Mouse (Mus musculus) thymus, adult 2 months (tissue): ENCODE data around the gene Gm8773. TPM values are rescaled to one million over a fixed set of nuclear protein-coding genes. Genes with fewer than 3 reads are reported as not detected.
A peak's percentile ranks its signal among the peaks of the same experiment; 100 is the strongest.

Experiments
- DNase-seq: peaks from one replicate; pipeline ENCODE4 v3.0.0; 2021
- H3K27ac ChIP-seq: fragments of 200-500 bp; 2 replicates; pipeline ENCODE4 v1.5.1; 2012; ENCODE audit warnings: low read length, control low read depth; ENCODE audit not compliant: control insufficient read depth, insufficient read depth
- H3K27me3 ChIP-seq: fragments of 200-500 bp; 2 replicates; pipeline ENCODE4 v1.6.1; 2012; ENCODE audit warnings: mild to moderate bottlenecking, low read length, moderate library complexity, mixed read lengths; ENCODE audit not compliant: control insufficient read depth, insufficient read depth
- H3K36me3 ChIP-seq: fragments of 200-500 bp; 2 replicates; pipeline ENCODE4 v1.6.1; 2012; ENCODE audit warnings: mild to moderate bottlenecking, low read length, moderate library complexity; ENCODE audit not compliant: control insufficient read depth, insufficient read depth
- H3K4me1 ChIP-seq: fragments of 200-500 bp; replicated peaks from 2 replicates; pipeline ENCODE4 v1.6.1; 2012; ENCODE audit warnings: low read length; ENCODE audit not compliant: control insufficient read depth, insufficient read depth
- H3K4me3 ChIP-seq: fragments of 200-500 bp; 2 replicates; pipeline ENCODE4 v1.5.1; 2012; ENCODE audit warnings: mild to moderate bottlenecking, low read length, control low read depth, moderate library complexity; ENCODE audit not compliant: control insufficient read depth, insufficient read depth
- CTCF ChIP-seq: fragments of 200-500 bp; IDR thresholded peaks from 2 replicates; pipeline ENCODE4 v1.5.1; 2012; ENCODE audit warnings: mild to moderate bottlenecking, control low read depth, low read length, moderate library complexity, borderline replicate concordance; ENCODE audit not compliant: control insufficient read depth, poor library complexity, insufficient read depth; ENCODE audit errors: extremely low read depth
- POLR2A ChIP-seq: fragments of 200-500 bp; IDR thresholded peaks from 2 replicates; pipeline ENCODE4 v1.6.1; 2012; ENCODE audit warnings: mild to moderate bottlenecking, low read length, control low read depth, moderate library complexity; ENCODE audit not compliant: control insufficient read depth, poor library complexity, insufficient read depth; ENCODE audit errors: extremely low read depth
- WGBS: fragments of 180-500 bp; shearing (Covaris S2); methylation state at CpG from one replicate; pipeline ENCODE4 v1.1.7; 2018; 5-methylcytosine and 5-hydroxymethylcytosine counted together
- polyA plus RNA-seq: library from polyadenylated mRNA; depleted of rRNA; stranded (reverse); fragments of >200 nt; gene quantifications from 2 replicates; pipeline ENCODE4 v1.2.3, GENCODE M21; 2012

The Gm8773 gene
- polyA plus RNA-seq, 1 experiment = 0.39 TPM

- H3K4me3 ChIP-seq = peak overlapping the region; percentile 96
- H3K27ac ChIP-seq = no peak overlapping the region
- H3K27me3 ChIP-seq = no peaks in the 10 kb centered on the region
- no peak for DNase-seq
- 50% methylated on average over 8 of the region's 8 CpGs for WGBS
- TF ChIP-seq POLR2A = no peak
- no peak for TF ChIP-seq CTCF
- 0 out of 2 replicates have a peak, but pooled peaks cover 4% of the 10 kb centered on the region for H3K4me1 ChIP-seq
- H3K36me3 ChIP-seq = no peaks in the 10 kb centered on the region
Observed at GRCm38 (mm10) chr5:5559798-5560197, 13.8 kb upstream of the Gm8773 start.

- H3K27me3 ChIP-seq = no peaks in the 10 kb centered on the region
- no peaks in the 10 kb centered on the region for H3K36me3 ChIP-seq
- WGBS = 80% methylated on average over 4 of the region's 4 CpGs
- 0 out of 2 replicates have a peak, but pooled peaks cover 4% of the 10 kb centered on the region for H3K4me1 ChIP-seq
- no peak for DNase-seq
- H3K27ac ChIP-seq = no peak overlapping the region
- H3K4me3 ChIP-seq = no peak overlapping the region
- no peak for TF ChIP-seq CTCF
- no peak for TF ChIP-seq POLR2A
Observed at GRCm38 (mm10) chr5:5561041-5561706, 12.4 kb upstream of the Gm8773 start.

GRCm38 (mm10) chr5:5562435-5562834 is 11.2 kb upstream of the Gm8773 start:
- WGBS = 73% methylated on average over 3 of the region's 3 CpGs
- Histone ChIP-seq H3K4me3 (no peak overlapping the region), H3K36me3 (no peaks in the 10 kb centered on the region), H3K27ac (no peak overlapping the region), H3K4me1 (0 out of 2 replicates have a peak, but pooled peaks cover 4% of the 10 kb centered on the region), H3K27me3 (no peaks in the 10 kb centered on the region)
- DNase-seq = no peak
- TF ChIP-seq POLR2A (no peak), CTCF (no peak)

GRCm38 (mm10) chr5:5587686-5588085 is 14.1 kb downstream of the Gm8773 start:
- no peak for DNase-seq
- no peaks in the 10 kb centered on the region for H3K4me1 ChIP-seq
- H3K4me3 ChIP-seq = no peak overlapping the region
- no peak overlapping the region for H3K27ac ChIP-seq
- H3K36me3 ChIP-seq = no peaks in the 10 kb centered on the region
- WGBS = 87% methylated on average over 3 of the region's 3 CpGs
- no peak for TF ChIP-seq CTCF
- no peak for TF ChIP-seq POLR2A
- no peaks in the 10 kb centered on the region for H3K27me3 ChIP-seq

GRCm38 (mm10) chr5:5610540-5610939 is 36.9 kb downstream of the Gm8773 start:
- no peak for DNase-seq
- Histone ChIP-seq H3K4me1 (no peaks in the 10 kb centered on the region), H3K27me3 (no peaks in the 10 kb centered on the region), H3K27ac (no peak overlapping the region), H3K36me3 (no peaks in the 10 kb centered on the region), H3K4me3 (no peak overlapping the region)
- TF ChIP-seq POLR2A = no peak
- TF ChIP-seq CTCF = no peak
- 72% methylated on average over 3 of the region's 3 CpGs for WGBS

GRCm38 (mm10) chr5:5618329-5618728 is 44.7 kb downstream of the Gm8773 start:
- 78% methylated on average over 4 of the region's 4 CpGs for WGBS
- Histone ChIP-seq H3K36me3 (no peaks in the 10 kb centered on the region), H3K27ac (no peak overlapping the region), H3K4me3 (no peak overlapping the region), H3K27me3 (no peaks in the 10 kb centered on the region), H3K4me1 (no peaks in the 10 kb centered on the region)
- TF ChIP-seq POLR2A (no peak), CTCF (no peak)
- DNase-seq = no peak
